Mouse (Mus musculus): ENCODE results near the gene Copz1. TPM values are rescaled to one million over a fixed set of nuclear protein-coding genes. Genes with fewer than 3 reads are reported as not detected.

The Copz1 gene
- total and polyA plus RNA-seq, 3 experiments, result 80.0 to 271 (median 148) TPM

GRCm38 (mm10) chr15:103335488-103336235 is 63.1 kb downstream of the Copz1 start:
- Histone ChIP-seq H3K79me2 (replicated peaks; ENCODE audit: control insufficient read depth, extremely low read depth, insufficient read depth, poor library complexity, severe bottlenecking) (no peaks in the 10 kb centered on the region), H3K27me3 (replicated peaks) (peaks cover under 1% of the 10 kb centered on the region), H3K36me3 (replicated peaks in 1 of 2; ENCODE audit: control insufficient read depth in 1 of 2, insufficient read depth in 1 of 2, low read length in 1 of 2) (no peaks in the 10 kb centered on the region), H3K4me3 (replicated peaks in 1 of 3; ENCODE audit: low read depth in 2 of 3, low read length in 2 of 3, poor library complexity in 1 of 3) (no peak overlapping the region), H3K9me3 (replicated peaks; ENCODE audit: low read length) (no peaks in the 10 kb centered on the region), H3K9ac (ENCODE audit: insufficient read depth, low read depth) (no peak overlapping the region), H3K4me2 (ENCODE audit: insufficient read depth, low read depth, poor library complexity, severe bottlenecking) (no peak overlapping the region), H3K4me1 (ENCODE audit: control insufficient read depth in 1 of 2, insufficient read depth in 2 of 2) (peaks cover 23 to 80% of the 10 kb centered on the region in 2 experiments), H3K27ac (ENCODE audit: insufficient read depth, low read depth) (no peak overlapping the region)
- dilution Hi-C loops (cut with MboI; ENCODE audit: extremely low pct_ligation_motif_present, extremely low pct_unique_long_range_greater_than_20kb, low sequenced_read_pairs) (no loop called here), in situ Hi-C loops (cut with MboI; ENCODE audit: low pct_ligation_motif_present, low pct_unique_long_range_greater_than_20kb, low sequenced_read_pairs) (no loop called here)
- no peak for TF ChIP-seq ZKSCAN1 (IDR thresholded peaks at IDR 0.05; ENCODE audit: borderline replicate concordance, low read depth, low read length)
- no peak for TF ChIP-seq MEF2A (IDR thresholded peaks at IDR 0.05; ENCODE audit: borderline replicate concordance, low read depth, low read length)
- no peak for TF ChIP-seq ZNF384 (IDR thresholded peaks at IDR 0.05; ENCODE audit: low read depth, low read length)
- TF ChIP-seq MYC (IDR thresholded peaks at IDR 0.05; ENCODE audit: low read depth, low read length), result no peak
- no peak for TF ChIP-seq NELFE (IDR thresholded peaks at IDR 0.05; ENCODE audit: low read depth, low read length)
- TF ChIP-seq RAD21 (IDR thresholded peaks at IDR 0.05; ENCODE audit: low read depth, low read length), result no peak
- no peak for TF ChIP-seq MAZ (IDR thresholded peaks at IDR 0.05; ENCODE audit: low read depth, low read length)
- TF ChIP-seq CHD2 (IDR thresholded peaks at IDR 0.05; ENCODE audit: low read length), result no peak
- no peak for TF ChIP-seq CTCF (conservative IDR thresholded peaks at IDR 0.05 in 1 of 2, IDR thresholded peaks at IDR 0.05 in 1 of 2; ENCODE audit: low read depth in 2 of 2, low read length in 2 of 2)
- no peak for TF ChIP-seq POLR2AphosphoS2 (IDR thresholded peaks at IDR 0.05; ENCODE audit: low read depth, low read length)
- TF ChIP-seq SMC3 (IDR thresholded peaks at IDR 0.05; ENCODE audit: low read depth, low read length), result no peak
- TF ChIP-seq E2F4 (IDR thresholded peaks at IDR 0.05; ENCODE audit: insufficient replicate concordance, low read depth, low read length), result no peak
- DNase-seq (ENCODE audit: extremely low read depth), result no peak

- H3K9me3 ChIP-seq (replicated peaks; ENCODE audit: low read length), result no peaks in the 10 kb centered on the region
- dilution Hi-C loops (cut with MboI; ENCODE audit: extremely low pct_ligation_motif_present, extremely low pct_unique_long_range_greater_than_20kb, low sequenced_read_pairs), result no loop called here
Observed at GRCm38 (mm10) chr15:103336996-103337667, 64.6 kb downstream of the Copz1 start.

More at GRCm38 (mm10) chr15:103336996-103337667, 64.6 kb downstream of the Copz1 start:
- Histone ChIP-seq H3K4me1 (ENCODE audit: control insufficient read depth in 1 of 2, insufficient read depth in 2 of 2) (peaks cover 23 to 73% of the 10 kb centered on the region in 2 experiments), H3K27ac (ENCODE audit: insufficient read depth, low read depth) (no peak overlapping the region), H3K4me3 (replicated peaks in 1 of 3; ENCODE audit: low read depth in 2 of 3, low read length in 2 of 3, poor library complexity in 1 of 3) (no peak overlapping the region), H3K9ac (ENCODE audit: insufficient read depth, low read depth) (no peak overlapping the region), H3K79me2 (replicated peaks; ENCODE audit: control insufficient read depth, extremely low read depth, insufficient read depth, poor library complexity, severe bottlenecking) (no peaks in the 10 kb centered on the region), H3K4me2 (ENCODE audit: insufficient read depth, low read depth, poor library complexity, severe bottlenecking) (peak overlapping the region; percentile 52), H3K36me3 (replicated peaks in 1 of 2; ENCODE audit: control insufficient read depth in 1 of 2, insufficient read depth in 1 of 2, low read length in 1 of 2) (no peaks in the 10 kb centered on the region), H3K27me3 (replicated peaks) (peaks cover 8% of the 10 kb centered on the region)
- DNase-seq (ENCODE audit: extremely low read depth), result peak; percentile 57
- in situ Hi-C loops (cut with MboI; ENCODE audit: low pct_ligation_motif_present, low pct_unique_long_range_greater_than_20kb, low sequenced_read_pairs), result no loop called here
- TF ChIP-seq TBP (conservative IDR thresholded peaks at IDR 0.05; ENCODE audit: low read depth, low read length), result 0 out of 2 replicates have a peak, but pooled peaks have one; percentile 10
- 0 out of 2 replicates have a peak, but pooled peaks have one; percentile 18 for TF ChIP-seq BHLHE40 (IDR thresholded peaks at IDR 0.05; ENCODE audit: low read depth, low read length)
- no peak for TF ChIP-seq MAZ (IDR thresholded peaks at IDR 0.05; ENCODE audit: low read depth, low read length)
